Mouse (Mus musculus): Measurements from ENCODE around the gene Tmem88.

Tmem88 gene

DNA sequence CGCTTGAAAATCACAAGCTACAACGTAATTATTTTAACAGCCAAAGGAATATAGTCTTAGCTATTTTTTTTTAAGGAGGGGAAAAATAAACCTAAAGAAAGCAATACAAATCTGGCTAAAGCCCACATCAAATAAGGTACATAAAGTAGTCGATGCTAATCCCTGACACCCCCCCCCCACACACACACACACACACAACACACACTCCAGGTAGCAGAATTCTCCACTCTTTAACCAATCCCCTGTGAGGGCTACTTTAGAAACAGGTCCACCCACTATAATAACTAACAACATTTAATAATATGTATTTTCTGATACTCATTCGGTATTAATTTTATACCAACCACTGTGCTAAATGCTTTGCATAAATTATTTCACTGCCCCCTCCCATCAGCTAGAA lies 18.5 kb upstream of the Tmem88 start:
- DNase-seq (ENCODE audit: low spot score), result no peak

DNA sequence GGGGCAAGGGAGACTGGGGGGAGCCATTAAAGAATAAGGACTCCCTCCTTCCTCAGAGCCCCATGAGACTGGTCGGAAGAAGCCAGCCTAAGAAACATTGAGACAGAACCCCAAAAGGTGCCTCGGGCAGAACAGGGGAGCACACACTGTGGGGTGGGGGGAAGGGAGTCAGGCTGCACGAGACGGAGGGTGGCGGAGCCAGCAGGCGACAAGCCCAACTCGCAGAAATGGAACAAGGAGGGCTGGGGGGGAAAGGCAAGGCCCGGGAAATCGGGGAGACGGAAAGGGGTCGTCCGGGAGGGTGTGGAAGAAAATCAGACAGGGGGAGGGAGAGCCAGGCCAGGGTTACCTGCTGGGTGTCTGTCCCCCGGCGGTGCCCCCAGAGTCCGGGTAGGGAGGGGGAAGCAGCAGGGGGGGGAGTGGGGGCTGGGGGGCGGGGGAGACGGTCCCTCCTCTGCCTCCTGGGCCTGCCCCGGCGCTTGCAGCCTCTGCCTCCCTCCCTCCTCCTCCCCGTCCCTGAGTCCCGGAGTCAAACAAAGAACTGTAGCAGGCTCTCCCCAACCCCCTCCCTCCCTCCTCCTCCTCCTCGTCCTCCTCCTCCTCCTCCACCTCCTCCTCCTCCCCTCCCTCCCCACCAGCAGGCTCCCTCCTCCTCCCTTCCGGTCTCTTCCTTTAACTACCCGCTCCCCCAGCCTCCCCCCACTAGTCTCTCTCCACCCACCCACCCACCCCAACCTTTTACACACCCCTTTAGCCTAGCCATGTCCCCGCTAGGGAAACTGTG lies 17.8 kb upstream of the Tmem88 start:
- DNase-seq (ENCODE audit: low spot score), result peak; percentile 91

DNA sequence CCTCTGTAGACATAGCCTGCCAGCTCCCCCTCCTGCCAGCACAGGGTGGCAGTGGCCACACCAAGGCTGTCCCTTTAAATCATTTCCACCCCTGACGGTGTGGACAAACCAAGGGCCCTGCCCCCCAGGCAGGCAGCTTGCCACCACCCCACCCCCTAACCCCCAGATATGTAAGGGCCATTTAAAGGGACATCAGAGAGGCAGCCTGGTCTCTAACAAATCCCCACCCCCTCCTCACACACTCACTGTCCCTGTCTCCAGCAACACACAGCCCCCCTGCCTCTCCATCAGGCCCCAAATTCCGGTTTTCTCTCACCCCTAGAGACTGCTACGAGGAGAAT lies 17.3 kb upstream of the Tmem88 start:
- DNase-seq (ENCODE audit: low spot score), result peak; percentile 66

DNA sequence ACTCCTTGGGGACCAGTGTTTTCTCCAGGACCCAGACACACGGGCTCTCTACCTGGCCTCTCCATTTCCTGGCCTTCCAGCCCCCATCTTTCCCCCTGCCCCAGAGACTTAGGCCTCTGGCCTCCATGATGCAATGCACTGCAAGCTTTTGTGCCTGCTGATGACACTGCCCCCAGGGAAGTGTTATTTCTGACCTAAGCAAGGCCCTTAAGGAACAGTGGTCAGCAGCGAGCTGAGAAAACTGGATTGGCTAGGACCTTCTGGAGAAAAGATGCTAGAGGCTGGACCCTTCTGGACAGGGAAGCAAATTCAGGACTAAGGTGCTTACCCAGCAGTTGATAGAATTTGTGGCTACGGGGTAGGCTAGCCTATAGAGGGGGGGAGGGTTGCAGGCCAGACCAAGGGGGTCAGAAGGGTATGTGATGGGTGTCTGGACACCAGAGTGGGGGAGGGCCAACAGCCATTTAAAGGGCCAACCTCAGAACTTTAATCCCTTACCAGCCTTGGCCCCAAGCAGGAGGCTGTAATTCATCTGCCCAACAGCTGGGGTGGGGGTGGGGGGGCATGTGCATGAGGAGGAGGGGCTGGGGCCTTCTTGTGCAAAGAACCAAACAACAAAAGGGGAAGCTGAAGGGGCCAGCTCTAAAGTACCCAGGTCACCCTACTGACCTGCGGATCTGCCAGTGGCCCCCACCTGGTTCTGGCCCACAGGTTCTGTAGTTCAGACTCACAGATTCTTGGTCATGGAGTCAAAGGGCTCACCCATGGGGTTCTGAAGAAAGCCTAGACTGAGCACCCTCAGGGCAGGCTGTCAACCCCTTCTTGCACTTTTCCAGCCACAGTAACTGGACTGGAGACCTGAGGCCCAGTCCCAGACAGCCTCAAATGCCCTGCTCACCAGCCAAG lies 16.6 kb upstream of the Tmem88 start:
- DNase-seq (ENCODE audit: low spot score), result peak; percentile 66

DNA sequence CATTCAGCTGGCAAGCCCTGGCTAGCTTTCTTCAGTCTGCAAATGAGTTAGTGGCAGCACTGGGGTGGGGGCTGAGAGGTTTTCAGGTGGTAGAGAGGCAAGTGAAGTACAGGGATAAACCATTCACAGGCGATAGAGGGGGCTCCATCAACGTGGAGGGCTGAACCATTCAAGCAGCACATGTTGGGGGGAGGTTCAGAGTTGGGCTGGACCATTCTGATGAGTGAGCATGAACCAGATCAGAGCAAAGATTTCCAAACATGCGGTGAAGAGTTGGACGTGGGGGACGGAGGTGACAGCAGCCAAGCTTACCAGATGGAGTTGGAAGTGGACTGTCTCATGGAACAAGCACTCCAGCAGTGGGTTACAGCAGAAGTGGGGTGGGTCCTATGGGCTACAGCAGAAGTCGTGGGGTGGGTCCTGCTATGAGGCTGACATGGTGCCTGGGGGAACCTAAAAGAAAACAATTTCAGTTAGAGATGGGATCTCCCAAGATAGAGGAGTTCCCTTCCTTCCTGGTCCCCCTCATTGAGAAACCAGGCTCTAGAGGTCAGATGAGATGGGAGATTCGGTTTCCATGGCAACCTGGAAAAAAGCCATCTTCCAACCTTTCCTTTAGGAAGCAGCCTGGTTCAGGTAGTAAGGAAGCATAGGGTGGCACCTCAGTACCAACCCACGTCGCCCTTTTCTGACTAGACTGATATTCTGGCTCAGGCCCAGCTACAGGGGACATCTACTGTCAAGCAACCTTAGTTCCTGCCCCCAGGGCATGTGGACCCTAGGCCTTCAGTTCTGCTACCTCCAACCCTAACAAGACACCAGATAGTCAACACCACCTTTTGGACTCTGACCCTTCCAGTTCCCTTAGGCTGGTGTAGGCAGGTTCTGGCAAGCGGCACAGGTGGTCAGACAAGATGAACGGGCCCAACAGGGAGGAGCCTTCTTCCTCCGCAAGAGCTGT lies 15.5 kb upstream of the Tmem88 start, which contains the start of gene Kdm6b:
Gene Kdm6b, minus strand, starts transcription at position 455 of the 961 bp plus-strand sequence.
- peak; percentile 84 for DNase-seq (ENCODE audit: low spot score)

DNA sequence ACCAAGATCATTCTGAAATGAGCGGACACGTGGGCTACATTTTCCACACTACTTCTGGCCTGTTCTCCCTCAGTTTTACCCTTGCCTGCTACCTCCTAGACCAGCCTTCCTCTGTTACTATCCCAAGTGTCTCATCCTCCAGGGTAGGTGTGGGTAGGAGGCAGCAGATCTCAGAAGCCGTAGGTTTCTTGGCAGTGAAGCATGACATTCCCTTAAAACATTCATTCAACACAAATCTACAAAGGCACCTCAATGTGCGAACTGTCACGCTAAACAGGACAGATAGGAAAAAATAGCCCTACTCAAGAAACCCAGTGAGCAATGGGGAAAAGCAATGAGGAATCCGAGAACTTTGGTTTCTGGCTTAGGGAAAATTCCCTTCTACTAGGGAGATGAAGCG lies 14.5 kb upstream of the Tmem88 start:
- DNase-seq (ENCODE audit: low spot score), result no peak

DNA sequence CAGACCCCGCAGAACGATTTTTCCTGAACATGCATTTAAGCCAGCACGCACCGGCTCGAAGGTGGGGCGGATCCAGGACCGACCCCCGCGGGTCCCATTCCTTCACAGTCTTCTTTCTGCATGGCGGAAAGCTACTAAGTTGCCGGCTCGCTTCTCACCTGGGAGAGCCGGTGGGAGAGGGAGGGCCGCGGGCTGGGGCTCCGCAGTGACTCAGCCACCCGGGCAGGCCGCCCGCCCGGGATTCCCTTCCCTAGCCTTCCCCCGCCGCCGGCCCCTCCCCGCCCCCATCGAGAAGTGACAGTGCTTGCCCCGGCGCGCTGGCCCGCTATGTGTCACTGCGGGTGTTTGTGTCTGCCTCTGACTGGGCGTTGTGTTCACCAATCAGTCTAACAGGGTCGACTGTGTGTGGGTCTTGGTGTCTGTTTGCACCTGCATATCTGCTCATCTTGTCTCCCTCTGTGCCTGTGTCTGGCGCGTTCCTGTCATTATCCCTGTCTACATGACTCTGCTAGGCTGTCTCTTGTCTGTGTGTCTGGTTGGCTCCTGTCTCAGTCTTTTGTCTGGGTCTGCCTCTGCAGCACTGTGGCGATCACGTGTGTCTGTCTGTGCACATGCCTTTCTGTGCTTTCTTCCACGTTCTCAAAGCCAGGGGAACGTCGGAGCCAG lies 13.6 kb upstream of the Tmem88 start:
- peak; percentile 82 for DNase-seq (ENCODE audit: low spot score)

DNA sequence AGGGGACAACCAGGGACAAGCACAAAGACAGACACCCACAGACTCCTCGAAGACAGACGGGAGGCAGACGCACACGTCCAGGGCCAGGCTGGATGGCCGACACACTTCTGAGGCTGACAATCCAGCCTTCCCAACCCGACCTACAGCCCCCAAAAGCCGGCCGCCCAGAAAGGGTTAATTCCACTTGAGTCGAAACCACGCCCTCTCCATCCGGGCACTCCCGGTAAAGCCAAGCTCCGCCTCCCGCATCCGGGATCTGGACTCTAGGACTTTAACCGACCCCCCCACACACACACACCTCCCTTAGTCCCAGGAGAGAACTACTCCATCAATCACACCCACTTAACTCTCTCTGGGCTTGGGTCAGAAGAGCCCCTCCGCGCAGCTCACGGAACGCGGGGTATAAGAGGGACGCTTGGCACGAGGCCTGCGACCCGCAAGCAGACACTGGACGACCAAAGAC lies 13.1 kb upstream of the Tmem88 start:
- peak; percentile 96 for DNase-seq (ENCODE audit: low spot score)

DNA sequence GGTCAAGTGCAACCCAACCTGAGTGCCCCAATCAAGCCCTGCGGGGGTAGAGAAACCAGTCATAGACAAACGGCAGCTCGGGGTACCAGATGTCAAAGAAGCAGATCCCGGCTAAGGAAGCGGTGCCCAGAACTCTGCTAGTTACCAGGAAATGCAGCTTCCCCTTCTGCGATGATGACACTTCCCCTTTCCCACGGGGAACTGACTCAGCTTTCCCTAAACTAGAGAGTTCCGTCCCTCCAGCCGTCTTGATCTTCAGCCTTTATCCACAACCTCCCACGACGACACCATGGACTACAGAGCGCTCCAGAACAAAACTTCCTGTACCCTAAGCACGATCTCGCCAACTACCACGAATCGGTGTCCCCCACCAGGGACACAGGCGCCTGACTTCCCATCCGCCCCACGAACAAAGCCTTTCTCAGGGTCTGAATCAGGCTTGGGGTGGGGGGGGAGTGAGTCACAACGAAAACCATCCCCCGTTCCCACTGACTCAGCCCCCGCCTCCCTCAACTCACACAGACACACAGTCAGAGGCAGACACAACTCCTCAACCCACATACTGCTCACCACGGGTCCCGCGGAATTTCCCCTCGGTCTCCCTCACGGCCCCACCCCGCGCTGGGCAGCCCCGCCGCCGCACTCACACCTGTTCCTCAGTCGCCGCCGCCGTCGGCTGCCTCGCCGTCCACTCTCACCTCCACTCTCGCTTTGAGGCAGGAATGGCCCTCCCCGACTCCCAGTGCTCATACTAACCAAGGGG lies 12.5 kb upstream of the Tmem88 start:
- DNase-seq (ENCODE audit: low spot score), result no peak

DNA sequence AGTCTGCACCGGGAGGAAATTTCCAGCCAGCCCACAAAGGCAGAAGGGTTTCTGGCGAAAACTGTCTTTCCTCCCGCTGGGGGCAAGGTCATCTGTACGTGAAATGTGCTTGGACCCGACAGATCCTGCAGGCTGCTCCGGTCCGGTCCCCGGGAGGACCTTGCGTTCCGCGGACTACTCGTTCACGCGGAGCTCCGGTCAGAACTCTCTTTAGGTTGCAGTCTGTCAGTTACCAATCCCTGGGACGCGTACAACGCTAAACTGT lies 11.9 kb upstream of the Tmem88 start:
- DNase-seq (ENCODE audit: low spot score), result no peak

DNA sequence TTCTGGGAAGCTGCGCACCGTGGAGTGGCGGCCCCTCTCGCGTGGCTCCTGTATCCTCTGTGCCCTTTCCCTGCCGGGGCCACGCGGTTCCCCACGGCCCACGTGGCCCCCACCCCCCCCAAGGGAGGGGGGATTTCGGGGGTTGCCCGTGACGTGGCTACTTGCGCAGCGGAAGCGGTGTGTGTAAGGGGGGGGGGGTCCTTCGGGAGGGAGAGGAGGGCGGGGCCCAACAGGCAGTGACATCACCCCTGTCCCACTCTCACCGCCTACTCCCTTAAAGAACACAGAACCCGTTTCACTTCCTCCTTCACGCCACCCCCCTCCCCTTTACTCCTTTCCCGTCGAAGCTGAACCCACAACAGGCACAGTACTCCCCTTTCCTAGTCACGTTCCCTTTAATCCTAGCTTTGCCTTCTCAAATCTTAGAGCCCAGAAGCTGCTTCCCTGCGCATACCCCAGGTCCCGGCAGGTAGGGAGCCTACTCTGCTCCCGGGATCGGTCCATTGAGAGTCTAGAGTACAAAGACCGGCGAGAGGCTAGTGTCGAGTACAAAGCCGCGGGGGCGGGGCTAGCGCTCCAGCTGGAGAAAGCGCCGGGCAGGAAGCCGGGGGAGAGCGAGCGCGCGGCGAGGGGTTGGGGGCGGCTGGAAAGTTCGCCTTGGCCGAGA lies 11.5 kb upstream of the Tmem88 start:
- DNase-seq (ENCODE audit: low spot score), result peak; percentile 94

DNA sequence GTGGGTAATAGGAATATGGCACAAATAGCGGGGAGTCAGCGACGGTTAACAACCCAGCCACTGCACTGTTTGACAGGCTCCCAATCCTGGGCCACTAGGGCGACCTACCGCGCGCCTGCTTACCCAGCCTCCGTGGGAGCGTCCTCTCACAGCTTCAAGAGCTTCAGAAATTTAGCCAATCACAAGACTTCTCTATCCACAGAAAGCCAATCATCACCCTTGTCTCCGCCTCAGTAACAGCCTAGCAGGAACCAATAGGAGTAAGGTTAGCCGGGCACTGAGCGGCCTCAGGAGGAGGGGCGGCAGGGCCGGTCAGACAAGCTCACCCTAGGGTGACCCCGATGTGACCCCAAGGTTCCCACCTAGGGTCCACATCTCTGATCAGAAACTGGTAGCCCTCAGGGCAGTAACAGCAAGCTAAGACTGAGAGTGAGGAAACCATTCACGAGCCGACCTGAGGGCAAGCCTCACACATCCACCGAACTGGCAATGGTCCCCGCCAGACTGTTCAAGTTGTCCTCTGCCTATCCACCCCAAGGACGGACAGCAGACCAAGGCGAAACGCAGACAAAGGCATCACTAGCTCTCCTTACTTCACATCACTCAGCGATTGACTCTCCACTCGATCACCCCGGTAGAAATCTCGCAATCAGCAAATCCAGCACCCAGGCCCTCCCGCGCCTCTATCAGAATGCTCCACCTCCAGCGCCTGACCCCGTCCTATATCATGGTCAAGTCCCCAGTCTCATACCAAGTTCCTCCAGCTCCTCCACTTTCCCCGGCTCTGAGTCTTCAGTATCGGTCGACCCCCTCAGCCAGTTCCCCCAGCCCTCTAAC lies 10.7 kb upstream of the Tmem88 start:
- DNase-seq (ENCODE audit: low spot score), result peak; percentile 91

DNA sequence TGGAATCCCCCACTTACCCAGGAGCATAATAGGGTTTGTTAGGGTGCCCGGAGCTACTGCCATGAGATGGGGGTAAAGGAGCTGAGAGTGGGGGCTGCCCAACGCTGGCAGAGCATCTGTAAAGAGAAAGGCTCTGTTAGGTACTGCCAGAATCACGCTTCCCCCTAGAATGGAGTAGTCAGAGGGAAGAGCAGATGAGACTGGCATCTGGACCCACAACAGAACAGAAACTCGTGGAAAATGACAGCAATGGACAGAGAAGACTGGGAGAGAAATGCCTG lies 9.6 kb upstream of the Tmem88 start:
- no peak for DNase-seq (ENCODE audit: low spot score)

DNA sequence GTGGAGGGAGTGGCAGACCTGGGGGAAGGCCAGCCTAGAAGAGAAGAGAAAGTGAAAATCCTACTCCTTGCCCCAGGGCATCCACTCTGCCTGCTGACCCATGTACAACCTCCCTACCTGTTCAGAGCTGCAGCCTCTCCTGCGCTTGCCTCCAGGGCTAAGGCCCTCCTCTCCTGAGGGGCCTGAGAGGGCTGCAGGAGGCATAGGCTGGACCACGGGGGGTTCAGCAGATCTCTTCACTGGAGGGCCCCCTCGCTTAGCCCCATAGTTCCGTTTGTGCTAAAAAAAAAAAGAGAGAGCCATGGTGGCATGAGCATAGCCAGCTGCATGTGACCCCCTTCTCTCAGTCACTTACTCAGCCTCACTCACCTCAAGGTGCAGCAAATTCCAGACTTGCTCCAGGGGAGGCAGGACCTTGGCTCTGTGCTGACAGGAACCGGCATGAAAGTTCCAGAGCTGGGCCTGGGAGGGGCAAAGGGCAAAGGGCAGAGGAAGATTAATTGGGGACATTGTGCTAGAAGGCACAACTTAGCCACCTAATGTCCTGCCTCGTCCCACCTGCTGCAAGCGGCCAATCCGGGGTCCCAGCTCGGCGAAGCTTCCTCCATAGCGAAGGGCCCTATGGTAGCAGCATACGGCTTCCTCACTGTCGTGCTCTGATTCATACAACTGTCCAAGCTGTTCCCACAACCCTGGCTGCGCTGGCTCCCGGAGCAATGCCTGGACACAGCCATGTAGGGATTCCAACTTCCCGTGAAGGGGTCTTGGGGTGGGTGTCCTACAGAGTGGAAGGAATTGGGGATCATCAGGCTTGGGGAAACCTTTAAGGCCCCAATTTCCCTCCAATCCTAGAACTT lies 9.1 kb upstream of the Tmem88 start:
- peak; percentile 67 for DNase-seq (ENCODE audit: low spot score)

DNA sequence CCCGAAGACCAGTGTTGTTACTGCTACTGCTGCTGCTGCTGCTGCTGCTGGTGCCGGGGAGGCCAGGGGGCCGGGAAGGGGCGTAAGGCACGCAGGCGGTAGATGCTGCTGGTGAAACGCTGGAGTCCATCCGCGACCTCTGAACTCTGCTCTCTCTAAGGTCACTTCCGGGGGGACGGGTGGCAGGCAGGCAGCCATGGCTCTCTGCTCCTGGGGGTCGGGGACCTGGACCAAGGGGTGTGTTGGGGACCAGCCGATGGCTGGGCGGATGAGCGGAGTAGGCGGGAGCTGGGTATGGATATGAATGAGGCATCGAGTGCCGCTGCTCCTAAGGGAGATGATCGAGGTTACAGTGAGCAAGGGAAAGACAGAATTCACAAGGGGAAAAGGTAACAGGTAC lies 8.2 kb upstream of the Tmem88 start:
- DNase-seq (ENCODE audit: low spot score), result no peak

DNA sequence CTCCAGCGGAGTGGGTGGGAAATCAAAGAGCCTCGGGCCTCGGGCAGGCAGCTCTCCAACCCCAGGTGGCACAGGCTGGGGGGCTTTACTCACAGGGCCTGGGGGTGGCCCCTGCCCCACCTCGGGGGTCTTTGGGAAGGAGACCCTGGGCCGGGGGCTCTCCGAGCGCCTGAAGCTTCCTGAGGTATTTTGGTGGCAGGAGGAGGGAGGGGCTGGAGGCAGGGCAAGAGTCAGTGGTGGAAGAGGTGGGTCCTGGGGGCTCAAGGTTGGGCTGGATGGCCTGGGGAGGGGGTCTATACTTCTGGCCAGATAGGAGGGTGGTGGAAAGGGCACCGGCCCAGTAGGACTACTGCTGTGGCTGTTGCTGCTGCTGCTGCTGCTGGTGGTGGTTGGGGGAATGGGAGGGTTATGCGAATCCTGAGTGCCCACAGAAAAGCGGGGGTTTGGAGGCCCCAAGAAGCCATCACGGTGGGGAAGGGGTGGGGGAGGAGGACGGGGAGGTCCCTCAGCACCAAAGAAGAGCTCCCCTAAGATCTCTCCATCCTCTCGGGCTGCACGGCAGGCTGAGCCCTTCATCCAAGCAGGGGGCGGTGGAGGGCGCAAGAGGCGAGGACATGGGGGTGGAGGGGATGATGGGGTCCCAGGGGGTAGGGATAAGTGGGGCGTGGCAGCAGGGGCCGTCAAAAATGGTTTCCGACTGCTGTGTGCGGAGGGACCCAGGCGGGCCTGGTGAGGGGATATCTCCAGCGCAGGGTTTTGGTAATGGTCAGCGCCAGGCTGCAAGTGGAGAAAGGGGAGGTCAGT lies 7.6 kb upstream of the Tmem88 start:
- DNase-seq (ENCODE audit: low spot score), result no peak

DNA sequence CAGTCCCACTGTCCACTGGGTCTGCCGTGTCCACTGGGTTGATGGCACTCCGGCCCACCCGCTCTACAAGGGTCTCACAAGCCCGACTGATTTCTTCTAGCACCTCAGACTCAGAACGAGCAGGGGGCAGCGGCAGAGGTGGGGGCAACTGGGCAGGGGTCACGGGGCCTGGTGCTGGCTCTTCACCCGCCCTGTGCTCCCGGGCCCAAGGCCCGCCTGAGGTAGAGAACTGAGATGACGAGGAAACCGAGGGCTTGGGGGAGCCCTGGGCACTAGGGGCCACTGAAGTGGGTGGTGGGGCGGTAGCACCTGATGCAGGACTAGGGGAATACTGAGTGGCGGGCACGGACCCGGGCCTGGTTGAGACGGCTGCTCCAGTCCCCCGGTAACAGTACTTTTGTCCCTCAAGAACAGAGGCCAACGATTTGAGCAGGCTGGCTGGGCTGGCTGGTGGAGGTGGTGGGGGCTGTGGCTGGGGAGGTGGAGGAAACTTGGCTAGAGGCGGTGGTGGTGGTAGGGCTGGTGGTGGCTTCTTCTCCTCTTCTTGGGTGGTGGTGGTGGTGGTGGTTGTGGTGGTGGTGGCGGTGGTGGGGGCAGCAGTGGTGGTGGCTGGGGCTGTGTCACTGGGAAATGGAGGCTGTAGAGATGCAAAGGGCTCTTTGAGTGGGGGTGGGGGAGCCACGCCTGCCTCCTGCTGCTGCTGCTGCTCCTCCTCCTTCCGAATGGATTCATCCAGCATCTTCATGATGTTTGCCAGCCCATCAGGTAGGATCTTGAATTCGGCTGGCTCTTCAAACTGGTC lies 6.8 kb upstream of the Tmem88 start:
- DNase-seq (ENCODE audit: low spot score), result no peak

Measured in yolk sac, embryonic 10.5 days (tissue).